Mouse (Mus musculus) midbrain, embryonic 11.5 days (tissue): ENCODE data around the gene Smg8. TPM values are rescaled to one million over a fixed set of nuclear protein-coding genes. Genes with fewer than 3 reads are reported as not detected.

ENCODE experiments used
- ATAC-seq: fragments of 200-750 bp; cut with Nextera tagmentation; 2 replicates; pipeline ENCODE4 v1.8.0; 2017; ENCODE audit warnings: moderate TSS enrichment, moderate library complexity; ENCODE audit not compliant: low FRiP score
- DNase-seq: peaks from one replicate; pipeline ENCODE4 v3.0.0; 2015; ENCODE audit warnings: low spot score; ENCODE audit errors: missing footprints
- H3K27ac ChIP-seq: fragments of 300-500 bp; sonication (generic); 2 replicates; pipeline ENCODE4 v1.5.1; 2014; ENCODE audit warnings: low read depth, low read length
- H3K27me3 ChIP-seq: fragments of 300-500 bp; sonication (generic); 2 replicates; pipeline ENCODE4 v1.6.1; 2014; ENCODE audit warnings: mild to moderate bottlenecking, low read length, moderate library complexity, mixed read lengths; ENCODE audit not compliant: control insufficient read depth, insufficient read depth
- H3K36me3 ChIP-seq: fragments of 300-500 bp; sonication (generic); 2 replicates; pipeline ENCODE4 v1.6.1; 2014; ENCODE audit warnings: mild to moderate bottlenecking, low read length, moderate library complexity, mixed read lengths; ENCODE audit not compliant: control insufficient read depth, insufficient read depth
- H3K4me1 ChIP-seq: fragments of 300-500 bp; sonication (generic); 2 replicates; pipeline ENCODE4 v1.6.1; 2014; ENCODE audit warnings: low read length; ENCODE audit not compliant: control insufficient read depth, insufficient read depth
- H3K4me2 ChIP-seq: fragments of 300-500 bp; sonication (generic); 2 replicates; pipeline ENCODE4 v1.6.1; 2014; ENCODE audit warnings: mild to moderate bottlenecking, moderate library complexity
- H3K4me3 ChIP-seq: fragments of 300-500 bp; sonication (generic); 2 replicates; pipeline ENCODE4 v1.5.1; 2014; ENCODE audit warnings: low read depth, low read length
- H3K9ac ChIP-seq: fragments of 300-500 bp; sonication (generic); 2 replicates; pipeline ENCODE4 v1.6.1; 2014; ENCODE audit warnings: low read length
- H3K9me3 ChIP-seq: fragments of 300-500 bp; sonication (generic); 2 replicates; pipeline ENCODE4 v1.6.1; 2016; ENCODE audit warnings: low read length; ENCODE audit not compliant: control insufficient read depth
- WGBS: fragments of 180-500 bp; shearing (Covaris S2); extraction: QIAGEN DNeasy Blood & Tissue Kit; methylation state at CpG from one replicate; pipeline ENCODE4 v1.1.7; 2014; 5-methylcytosine and 5-hydroxymethylcytosine counted together
- polyA plus RNA-seq: library from polyadenylated mRNA; unstranded; fragments of >200 nt; fragmentation: Nextera tagmentation; extraction: Ambion mirVana; gene quantifications from 2 replicates; pipeline ENCODE4 v1.2.1, GENCODE M21; 2014

Smg8 gene
- polyA plus RNA-seq, result 32.4 and 34.0 TPM in 2 replicates

- 1% methylated on average over 43 of the region's 43 CpGs for WGBS
- peak within 1 kb of the TSS; percentile 95 for H3K4me2 ChIP-seq
- H3K9me3 ChIP-seq, result no peaks in the 10 kb centered on the region
- peak within 1 kb of the TSS; percentile 12; the same call in 1 of the 2 replicates for H3K27ac ChIP-seq
- H3K9ac ChIP-seq, result peak within 1 kb of the TSS; percentile 90
- peak; percentile 82 for ATAC-seq
- H3K4me3 ChIP-seq, result peak within 1 kb of the TSS; percentile 79
- H3K27me3 ChIP-seq, result no peaks in the 10 kb centered on the region
- H3K36me3 ChIP-seq, result peaks cover under 1% of the 10 kb centered on the region; the same call in 1 of the 2 replicates
- peaks cover 19% of the 10 kb centered on the region for H3K4me1 ChIP-seq
- DNase-seq, result peak; percentile 95
Measured at GRCm38 (mm10) chr11:87086290-87086984, at the start of gene Smg8. Smg8 (minus strand) TSS chr11:87086774.

- Histone ChIP-seq H3K27me3 (no peaks in the 10 kb centered on the region), H3K27ac (no peak overlapping the region), H3K9ac (no peak overlapping the region), H3K36me3 (peaks cover 4% of the 10 kb centered on the region; the same call in 1 of the 2 replicates), H3K4me3 (no peak overlapping the region), H3K4me2 (no peak overlapping the region), H3K4me1 (no peaks in the 10 kb centered on the region), H3K9me3 (no peaks in the 10 kb centered on the region)
- WGBS, result 86% methylated on average over 4 of the region's 4 CpGs
- no peak for ATAC-seq
- no peak for DNase-seq
Measured at GRCm38 (mm10) chr11:87136233-87136632, 49.7 kb upstream of the Smg8 start.

DNA sequence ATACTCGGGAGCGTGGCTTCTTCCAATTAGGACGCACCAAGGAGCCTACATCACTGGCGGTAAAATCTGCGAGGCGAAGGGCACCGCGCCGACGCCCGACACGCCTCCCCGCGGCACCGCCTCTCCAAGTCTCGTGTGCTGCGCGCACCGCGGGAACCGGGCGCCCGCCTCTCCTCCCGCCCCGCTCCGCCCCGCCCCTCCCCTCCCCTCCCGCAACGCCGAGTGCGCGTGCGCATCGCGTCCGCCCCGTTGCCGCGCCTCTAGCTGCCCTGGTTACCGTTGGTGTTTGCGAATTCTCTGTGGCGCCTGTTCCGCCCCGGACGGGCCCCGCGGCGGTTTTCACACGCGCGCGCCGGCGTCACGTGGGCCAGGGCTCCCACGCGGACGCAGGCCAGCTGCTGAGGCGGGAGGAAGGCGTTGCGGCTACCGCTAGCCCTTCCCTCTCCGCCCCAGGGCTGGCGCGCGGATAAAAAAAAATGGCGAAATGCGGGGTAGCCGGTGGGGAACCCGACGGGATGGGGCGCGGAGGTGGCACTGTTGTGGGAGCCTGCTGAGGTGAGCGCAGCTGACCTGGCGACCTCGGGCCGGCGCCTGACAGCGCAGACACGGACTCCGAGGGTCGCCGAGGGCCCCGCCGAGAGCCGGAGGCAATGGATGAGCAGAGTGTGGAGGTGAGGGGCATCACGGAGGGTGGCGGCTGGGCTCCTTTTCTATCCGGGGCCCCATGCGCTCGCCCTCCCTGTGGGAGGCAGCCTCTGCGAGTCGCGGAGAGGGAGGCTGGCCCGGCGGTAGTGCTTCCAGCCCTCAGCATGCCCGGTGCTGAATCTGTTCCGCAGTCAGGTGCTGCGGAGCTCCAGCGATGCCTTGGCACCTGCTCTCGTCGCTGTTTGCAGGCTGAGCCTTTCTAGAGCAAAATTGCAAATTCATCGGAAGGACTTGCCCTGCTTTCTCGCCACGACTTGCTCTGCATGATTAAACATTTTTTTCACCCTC is 40.5 kb upstream of the Smg8 start, which contains the start of gene Trim37:
TSS of gene Trim37 (plus strand) at position 254 of the 993 bp plus-strand sequence.
- H3K27me3 ChIP-seq, result no peaks in the 10 kb centered on the region
- ATAC-seq (peak; percentile 95), DNase-seq (peak; percentile 99)
- H3K9me3 ChIP-seq, result no peaks in the 10 kb centered on the region
- WGBS, result under 1% methylated on average over 82 of the region's 105 CpGs
- peak within 1 kb of the TSS; percentile 89 for H3K27ac ChIP-seq
- H3K9ac ChIP-seq, result peak within 1 kb of the TSS; percentile 81
- H3K4me3 ChIP-seq, result peak within 1 kb of the TSS; percentile 78
- H3K4me1 ChIP-seq, result peaks cover 9% of the 10 kb centered on the region; the same call in 1 of the 2 replicates
- H3K4me2 ChIP-seq, result peak within 1 kb of the TSS; percentile 64
- peaks cover 13% of the 10 kb centered on the region for H3K36me3 ChIP-seq

- H3K27me3 ChIP-seq, result no peaks in the 10 kb centered on the region
- peaks cover 13% of the 10 kb centered on the region for H3K36me3 ChIP-seq
- H3K4me3 ChIP-seq, result peak overlapping the region; percentile 78
- 2% methylated on average over 12 of the region's 12 CpGs for WGBS
- no peak; the same call in 1 of the 2 replicates for ATAC-seq
- no peaks in the 10 kb centered on the region for H3K9me3 ChIP-seq
- H3K27ac ChIP-seq, result peak overlapping the region; percentile 89
- DNase-seq, result no peak
- H3K9ac ChIP-seq, result peak overlapping the region; percentile 81
- H3K4me2 ChIP-seq, result peak overlapping the region; percentile 64
- H3K4me1 ChIP-seq, result peaks cover 9% of the 10 kb centered on the region; the same call in 1 of the 2 replicates
Measured at GRCm38 (mm10) chr11:87126281-87126823, 39.8 kb upstream of the Smg8 start.

- peak overlapping the region; percentile 89 for H3K27ac ChIP-seq
- DNase-seq (peak; percentile 88), ATAC-seq (no peak)
- no peak overlapping the region; the same call in 1 of the 2 replicates for H3K9ac ChIP-seq
- H3K4me3 ChIP-seq, result peak overlapping the region; percentile 78; the same call in 1 of the 2 replicates
- peak overlapping the region; percentile 64; the same call in 1 of the 2 replicates for H3K4me2 ChIP-seq
- WGBS, result 56% methylated on average over 4 of the region's 4 CpGs
- no peaks in the 10 kb centered on the region for H3K9me3 ChIP-seq
- H3K4me1 ChIP-seq, result peaks cover 9% of the 10 kb centered on the region; the same call in 1 of the 2 replicates
- H3K27me3 ChIP-seq, result no peaks in the 10 kb centered on the region
- H3K36me3 ChIP-seq, result peaks cover 20% of the 10 kb centered on the region
Measured at GRCm38 (mm10) chr11:87125562-87125961, 39.0 kb upstream of the Smg8 start.

GRCm38 (mm10) chr11:87121864-87122263 is 35.3 kb upstream of the Smg8 start:
- 84% methylated on average over 8 of the region's 8 CpGs for WGBS
- H3K4me3 ChIP-seq, result no peak overlapping the region
- no peak overlapping the region for H3K27ac ChIP-seq
- peaks cover 31% of the 10 kb centered on the region for H3K36me3 ChIP-seq
- H3K9me3 ChIP-seq, result no peaks in the 10 kb centered on the region
- H3K4me1 ChIP-seq, result peaks cover 3% of the 10 kb centered on the region; the same call in 1 of the 2 replicates
- no peak for DNase-seq
- no peak overlapping the region for H3K9ac ChIP-seq
- ATAC-seq, result no peak
- no peak overlapping the region for H3K4me2 ChIP-seq
- no peaks in the 10 kb centered on the region for H3K27me3 ChIP-seq

- peaks cover 10% of the 10 kb centered on the region; the same call in 1 of the 2 replicates for H3K36me3 ChIP-seq
- no peak for ATAC-seq
- peak overlapping the region; percentile 90 for H3K27ac ChIP-seq
- no peaks in the 10 kb centered on the region for H3K27me3 ChIP-seq
- peak overlapping the region; percentile 63 for H3K4me2 ChIP-seq
- WGBS, result 7% methylated on average over 9 of the region's 9 CpGs
- peak overlapping the region; percentile 98 for H3K9ac ChIP-seq
- no peak for DNase-seq
- H3K4me3 ChIP-seq, result peak overlapping the region; percentile 78
- peaks cover 15% of the 10 kb centered on the region for H3K4me1 ChIP-seq
- no peaks in the 10 kb centered on the region for H3K9me3 ChIP-seq
Measured at GRCm38 (mm10) chr11:87110172-87110909, 23.8 kb upstream of the Smg8 start.
